Mouse (Mus musculus) megakaryocyte, embryonic 14.5 days (primary cell): ENCODE measurements around the gene Nagk.

ENCODE experiments used
- FLI1 ChIP-seq: IDR thresholded peaks from 2 replicates; pipeline ENCODE4 v1.6.1; 2012; ENCODE audit warnings: low read length, inconsistent platforms, mixed read lengths
- GATA1 ChIP-seq: IDR thresholded peaks from 3 replicates; pipeline ENCODE4 v1.6.1; 2012; ENCODE audit warnings: mixed read lengths, low read length, inconsistent platforms, borderline replicate concordance

DNA sequence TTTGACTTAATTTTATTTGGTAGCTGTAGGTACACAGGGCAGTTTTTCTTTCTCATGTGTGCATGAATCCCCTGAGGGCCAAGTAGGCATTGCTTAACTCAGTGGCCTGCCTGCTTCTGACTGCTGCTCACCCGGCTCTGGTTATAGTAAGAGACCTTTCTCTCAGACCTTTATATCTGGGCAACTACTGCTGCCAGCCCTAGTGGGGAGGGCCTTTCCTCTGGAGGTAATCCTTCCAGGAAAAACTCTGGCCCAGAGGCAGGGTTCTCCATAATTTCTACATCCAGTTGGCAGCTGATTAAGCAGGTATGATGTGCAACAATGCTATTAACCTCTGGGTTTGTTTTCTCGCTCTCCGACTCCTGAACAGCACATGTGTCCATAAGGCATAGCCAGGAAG lies 8.1 kb downstream of the Nagk start:
- TF ChIP-seq GATA1: no peak
- TF ChIP-seq FLI1: no peak
